Mouse (Mus musculus) lung, embryonic 16.5 days (tissue): Measurements from ENCODE around the gene Ppard. TPM values are rescaled to one million over a fixed set of nuclear protein-coding genes. Genes with fewer than 3 reads are reported as not detected.

Experiments
- ATAC-seq: fragments of 200-750 bp; cut with Nextera tagmentation; 2 replicates; pipeline ENCODE4 v1.8.0; 2017; ENCODE audit warnings: low read depth, mild to moderate bottlenecking, moderate library complexity
- H3K27ac ChIP-seq: fragments of 300-500 bp; sonication (generic); 2 replicates; pipeline ENCODE4 v1.5.1; 2014; ENCODE audit warnings: mild to moderate bottlenecking, control low read depth, low read length
- H3K27me3 ChIP-seq: fragments of 300-500 bp; sonication (generic); 2 replicates; pipeline ENCODE4 v1.6.1; 2014; ENCODE audit warnings: low read depth, low read length, mixed read lengths; ENCODE audit not compliant: control insufficient read depth, insufficient read depth
- H3K36me3 ChIP-seq: fragments of 300-500 bp; sonication (generic); 2 replicates; pipeline ENCODE4 v1.6.1; 2014; ENCODE audit warnings: low read length; ENCODE audit not compliant: control insufficient read depth, insufficient read depth
- H3K4me1 ChIP-seq: fragments of 300-500 bp; sonication (generic); replicated peaks from 2 replicates; pipeline ENCODE4 v1.6.1; 2014; ENCODE audit warnings: low read length, mixed read lengths; ENCODE audit not compliant: control insufficient read depth, insufficient read depth
- H3K4me2 ChIP-seq: fragments of 300-500 bp; sonication (generic); 2 replicates; pipeline ENCODE4 v1.6.1; 2014; ENCODE audit warnings: low read depth, low read length, control low read depth
- H3K4me3 ChIP-seq: fragments of 300-500 bp; sonication (generic); 2 replicates; pipeline ENCODE4 v1.5.1; 2014; ENCODE audit warnings: mild to moderate bottlenecking, low read length, control low read depth
- H3K9ac ChIP-seq: fragments of 300-500 bp; sonication (generic); 2 replicates; pipeline ENCODE4 v1.6.1; 2014; ENCODE audit warnings: low read length, control low read depth
- H3K9me3 ChIP-seq: fragments of 300-500 bp; sonication (generic); 2 replicates; pipeline ENCODE4 v1.6.1; 2016; ENCODE audit warnings: low read length; ENCODE audit not compliant: control insufficient read depth
- WGBS: fragments of 180-500 bp; shearing (Covaris S2); extraction: QIAGEN DNeasy Blood & Tissue Kit; methylation state at CpG from one replicate; pipeline ENCODE4 v1.1.7; 2014; 5-methylcytosine and 5-hydroxymethylcytosine counted together
- polyA plus RNA-seq: library from polyadenylated mRNA; unstranded; fragments of >200 nt; fragmentation: Nextera tagmentation; extraction: Ambion mirVana; gene quantifications from 2 replicates; pipeline ENCODE4 v1.2.1, GENCODE M21; 2015

Ppard gene
- 2.7 TPM in 2 replicates for polyA plus RNA-seq

GRCm38 (mm10) chr17:28232475-28233060, at the start of gene Ppard:
Gene Ppard, plus strand, starts transcription at chr17:28232700.
- no peaks in the 10 kb centered on the region for H3K27me3 ChIP-seq
- H3K4me2 ChIP-seq = peak within 1 kb of the TSS; percentile 68
- H3K4me3 ChIP-seq = peak within 1 kb of the TSS; percentile 79
- H3K4me1 ChIP-seq = peaks cover 8% of the 10 kb centered on the region
- WGBS = under 1% methylated on average over 56 of the region's 57 CpGs
- no peaks in the 10 kb centered on the region for H3K9me3 ChIP-seq
- peak within 1 kb of the TSS; percentile 83 for H3K27ac ChIP-seq
- no peaks in the 10 kb centered on the region for H3K36me3 ChIP-seq
- peak within 1 kb of the TSS; percentile 91 for H3K9ac ChIP-seq
- peak; percentile 98 for ATAC-seq

- H3K27ac ChIP-seq = no peak overlapping the region
- no peak overlapping the region for H3K4me3 ChIP-seq
- 67% methylated on average over 7 of the region's 7 CpGs for WGBS
- H3K9ac ChIP-seq = no peak overlapping the region
- no peak for ATAC-seq
- no peaks in the 10 kb centered on the region for H3K27me3 ChIP-seq
- peaks cover 20% of the 10 kb centered on the region for H3K4me1 ChIP-seq
- no peak overlapping the region for H3K4me2 ChIP-seq
- peaks cover 5% of the 10 kb centered on the region for H3K36me3 ChIP-seq
- H3K9me3 ChIP-seq = no peaks in the 10 kb centered on the region
Observed at GRCm38 (mm10) chr17:28184971-28185638, 47.4 kb upstream of the Ppard start.

- H3K36me3 ChIP-seq = peaks cover 23% of the 10 kb centered on the region
- peaks cover 5% of the 10 kb centered on the region; the same call in 1 of the 2 replicates for H3K4me1 ChIP-seq
- H3K9me3 ChIP-seq = no peaks in the 10 kb centered on the region
- WGBS = 77% methylated on average over 5 of the region's 5 CpGs
- no peaks in the 10 kb centered on the region for H3K27me3 ChIP-seq
- H3K27ac ChIP-seq = no peak overlapping the region
- no peak overlapping the region for H3K4me2 ChIP-seq
- ATAC-seq = no peak
- no peak overlapping the region for H3K4me3 ChIP-seq
- H3K9ac ChIP-seq = no peak overlapping the region
Observed at GRCm38 (mm10) chr17:28188313-28188712, 44.2 kb upstream of the Ppard start.

- Histone ChIP-seq H3K36me3 (peaks cover 46% of the 10 kb centered on the region), H3K4me2 (no peak overlapping the region), H3K4me1 (no peaks in the 10 kb centered on the region; the same call in 1 of the 2 replicates), H3K4me3 (no peak overlapping the region), H3K9ac (no peak overlapping the region), H3K27me3 (no peaks in the 10 kb centered on the region), H3K9me3 (no peaks in the 10 kb centered on the region), H3K27ac (no peak overlapping the region)
- 55% methylated on average over 1 of the region's 1 CpGs for WGBS
- ATAC-seq = no peak
Observed at GRCm38 (mm10) chr17:28192754-28193153, 39.7 kb upstream of the Ppard start.

- H3K27ac ChIP-seq = no peak overlapping the region
- no peak for ATAC-seq
- WGBS = 76% methylated on average over 3 of the region's 3 CpGs
- H3K4me1 ChIP-seq = no peaks in the 10 kb centered on the region; the same call in 1 of the 2 replicates
- H3K9me3 ChIP-seq = no peaks in the 10 kb centered on the region
- no peak overlapping the region for H3K4me2 ChIP-seq
- no peak overlapping the region for H3K9ac ChIP-seq
- H3K27me3 ChIP-seq = no peaks in the 10 kb centered on the region
- no peak overlapping the region for H3K4me3 ChIP-seq
- H3K36me3 ChIP-seq = peaks cover 49% of the 10 kb centered on the region
Observed at GRCm38 (mm10) chr17:28193559-28193958, 38.9 kb upstream of the Ppard start.

- Histone ChIP-seq H3K9me3 (no peaks in the 10 kb centered on the region), H3K27me3 (no peaks in the 10 kb centered on the region), H3K4me1 (no peaks in the 10 kb centered on the region; the same call in 1 of the 2 replicates), H3K4me3 (no peak overlapping the region), H3K27ac (no peak overlapping the region), H3K9ac (no peak overlapping the region), H3K4me2 (no peak overlapping the region), H3K36me3 (peaks cover 51% of the 10 kb centered on the region)
- WGBS = 94% methylated on average over 10 of the region's 10 CpGs
- ATAC-seq = no peak
Observed at GRCm38 (mm10) chr17:28195033-28195432, 37.5 kb upstream of the Ppard start.

GRCm38 (mm10) chr17:28197646-28198045, 34.9 kb upstream of the Ppard start:
- no peaks in the 10 kb centered on the region for H3K27me3 ChIP-seq
- H3K27ac ChIP-seq = no peak overlapping the region
- H3K4me2 ChIP-seq = no peak overlapping the region
- H3K36me3 ChIP-seq = peaks cover 49% of the 10 kb centered on the region
- 55% methylated on average over 18 of the region's 18 CpGs for WGBS
- ATAC-seq = no peak; the same call in 1 of the 2 replicates
- no peak overlapping the region for H3K4me3 ChIP-seq
- no peaks in the 10 kb centered on the region; the same call in 1 of the 2 replicates for H3K4me1 ChIP-seq
- H3K9ac ChIP-seq = no peak overlapping the region
- H3K9me3 ChIP-seq = no peaks in the 10 kb centered on the region

- H3K4me3 ChIP-seq = no peak overlapping the region
- no peaks in the 10 kb centered on the region for H3K27me3 ChIP-seq
- no peak overlapping the region for H3K4me2 ChIP-seq
- peaks cover 25% of the 10 kb centered on the region for H3K36me3 ChIP-seq
- 48% methylated on average over 14 of the region's 14 CpGs for WGBS
- no peak overlapping the region for H3K27ac ChIP-seq
- no peaks in the 10 kb centered on the region for H3K9me3 ChIP-seq
- peak; percentile 73 for ATAC-seq
- H3K9ac ChIP-seq = no peak overlapping the region
- no peaks in the 10 kb centered on the region; the same call in 1 of the 2 replicates for H3K4me1 ChIP-seq
Observed at GRCm38 (mm10) chr17:28201982-28202381, 30.5 kb upstream of the Ppard start.

- Histone ChIP-seq H3K4me1 (peaks cover 8% of the 10 kb centered on the region), H3K4me2 (no peak overlapping the region), H3K27me3 (no peaks in the 10 kb centered on the region), H3K9ac (no peak overlapping the region), H3K27ac (no peak overlapping the region), H3K9me3 (no peaks in the 10 kb centered on the region), H3K4me3 (no peak overlapping the region), H3K36me3 (peaks cover 16% of the 10 kb centered on the region)
- 43% methylated on average over 14 of the region's 14 CpGs for WGBS
- no peak for ATAC-seq
Observed at GRCm38 (mm10) chr17:28204052-28204720, 28.3 kb upstream of the Ppard start.
